Mouse (Mus musculus) forebrain, embryonic 11.5 days (tissue): ENCODE results near the gene Trim30b. TPM values are rescaled to one million over a fixed set of nuclear protein-coding genes. Genes with fewer than 3 reads are reported as not detected.

Source experiments
- ATAC-seq: fragments of 200-750 bp; cut with Nextera tagmentation; replicated peaks from 2 replicates; pipeline ENCODE4 v1.8.0; 2017; ENCODE audit warnings: moderate TSS enrichment; ENCODE audit not compliant: low FRiP score
- DNase-seq: peaks from one replicate; pipeline ENCODE4 v3.0.0-alpha.2; 2017; ENCODE audit warnings: low spot score
- H3K27ac ChIP-seq: fragments of 300-500 bp; sonication (generic); 2 replicates; pipeline ENCODE4 v1.5.1; 2014; ENCODE audit warnings: low read depth, low read length
- H3K27me3 ChIP-seq: fragments of 300-500 bp; sonication (generic); 2 replicates; pipeline ENCODE4 v1.6.1; 2014; ENCODE audit warnings: mild to moderate bottlenecking, low read length, mixed read lengths; ENCODE audit not compliant: control insufficient read depth, insufficient read depth
- H3K36me3 ChIP-seq: fragments of 300-500 bp; sonication (generic); 2 replicates; pipeline ENCODE4 v1.6.1; 2014; ENCODE audit warnings: mild to moderate bottlenecking, low read length, moderate library complexity, mixed read lengths; ENCODE audit not compliant: control insufficient read depth, insufficient read depth
- H3K4me1 ChIP-seq: fragments of 300-500 bp; sonication (generic); replicated peaks from 2 replicates; pipeline ENCODE4 v1.6.1; 2014; ENCODE audit warnings: low read length, mixed read lengths; ENCODE audit not compliant: control insufficient read depth, insufficient read depth
- H3K4me2 ChIP-seq: fragments of 300-500 bp; sonication (generic); 2 replicates; pipeline ENCODE4 v1.6.1; 2014; ENCODE audit warnings: low read depth, mild to moderate bottlenecking, low read length, moderate library complexity, mixed read lengths; ENCODE audit not compliant: severe bottlenecking
- H3K4me3 ChIP-seq: fragments of 300-500 bp; sonication (generic); 2 replicates; pipeline ENCODE4 v1.5.1; 2014; ENCODE audit warnings: low read depth, low read length
- H3K9ac ChIP-seq: fragments of 300-500 bp; sonication (generic); 2 replicates; pipeline ENCODE4 v1.6.1; 2014; ENCODE audit warnings: low read length
- H3K9me3 ChIP-seq: fragments of 300-500 bp; sonication (generic); 2 replicates; pipeline ENCODE4 v1.6.1; 2016; ENCODE audit warnings: low read length, mixed read lengths; ENCODE audit not compliant: control insufficient read depth
- WGBS: fragments of 180-500 bp; shearing (Covaris S2); extraction: QIAGEN DNeasy Blood & Tissue Kit; methylation state at CpG from one replicate; pipeline ENCODE4 v1.1.7; 2014; 5-methylcytosine and 5-hydroxymethylcytosine counted together
- polyA plus RNA-seq: library from polyadenylated mRNA; unstranded; fragments of >200 nt; fragmentation: Nextera tagmentation; extraction: Ambion mirVana; gene quantifications from 2 replicates; pipeline ENCODE4 v1.2.1, GENCODE M21; 2014

The Trim30b gene
- not detected in 2 replicates for polyA plus RNA-seq

DNA sequence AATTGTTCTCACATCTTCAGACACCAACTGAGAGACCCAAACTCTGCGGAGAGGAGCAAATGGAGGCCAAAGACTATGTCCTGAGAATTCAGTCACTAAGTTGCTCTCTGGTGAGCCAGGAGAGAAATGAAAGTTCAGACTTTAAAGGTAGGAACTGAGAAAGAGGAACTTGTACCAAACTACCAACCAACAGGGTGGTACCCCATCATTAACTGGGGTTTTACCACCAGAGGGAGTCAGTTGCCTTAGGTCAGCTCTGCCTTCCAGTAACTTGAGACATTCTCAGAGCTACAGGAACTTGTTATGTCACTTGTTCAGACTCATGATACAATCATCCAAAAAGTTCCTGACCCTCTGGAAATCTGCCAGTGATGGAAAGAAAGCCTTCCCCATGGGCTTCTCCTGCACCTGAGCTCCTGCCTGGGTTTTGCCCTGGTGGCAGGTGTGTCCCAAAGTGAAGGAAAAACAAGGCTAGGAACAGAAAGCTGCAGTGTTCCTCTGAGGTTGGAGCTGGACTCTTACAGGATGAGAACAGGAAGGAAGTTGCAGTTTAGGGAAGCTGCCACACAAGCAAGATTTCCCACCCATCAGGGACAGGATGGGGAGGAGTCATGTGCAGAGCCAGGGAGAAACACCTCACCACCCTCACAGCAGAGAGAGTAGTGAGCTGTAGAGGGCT is at the start of gene Trim30b:
TSS of gene Trim30b (minus strand) at position 149 of the 679 bp plus-strand sequence.
- H3K4me2 ChIP-seq, result no peak within 1 kb of the TSS
- WGBS, result 67% methylated on average over 1 of the region's 1 CpGs
- no peaks in the 10 kb centered on the region for H3K4me1 ChIP-seq
- no peaks in the 10 kb centered on the region for H3K27me3 ChIP-seq
- ATAC-seq (no peak), DNase-seq (no peak)
- no peak within 1 kb of the TSS for H3K4me3 ChIP-seq
- H3K9ac ChIP-seq, result no peak within 1 kb of the TSS
- H3K36me3 ChIP-seq, result no peaks in the 10 kb centered on the region
- H3K9me3 ChIP-seq, result no peaks in the 10 kb centered on the region
- H3K27ac ChIP-seq, result no peak within 1 kb of the TSS

DNA sequence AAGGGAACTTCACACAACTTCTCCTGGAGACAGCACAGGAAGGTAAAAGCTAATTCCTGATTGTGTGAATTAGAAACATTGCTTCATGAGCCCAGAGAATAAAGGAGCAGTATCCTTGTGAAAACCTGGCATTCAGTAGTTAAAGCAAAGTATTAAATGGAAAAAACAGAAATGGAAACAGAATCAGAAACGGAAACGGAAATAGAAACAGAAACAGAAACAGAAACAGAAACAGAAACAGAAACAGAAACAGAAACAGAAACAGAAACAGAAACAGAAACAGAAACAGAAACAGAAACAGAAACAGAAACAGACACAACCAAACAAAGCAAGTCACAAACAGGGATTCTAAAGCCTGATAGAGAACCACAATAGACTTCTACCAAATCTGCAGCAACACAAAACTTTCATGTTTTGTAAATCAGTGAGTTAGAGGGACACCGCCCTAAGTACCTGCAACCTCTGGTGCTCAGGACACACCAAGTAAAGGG is 34.8 kb upstream of the Trim30b start:
- no peak for DNase-seq
- WGBS, result 94% methylated on average over 3 of the region's 3 CpGs
- ATAC-seq, result no peak

DNA sequence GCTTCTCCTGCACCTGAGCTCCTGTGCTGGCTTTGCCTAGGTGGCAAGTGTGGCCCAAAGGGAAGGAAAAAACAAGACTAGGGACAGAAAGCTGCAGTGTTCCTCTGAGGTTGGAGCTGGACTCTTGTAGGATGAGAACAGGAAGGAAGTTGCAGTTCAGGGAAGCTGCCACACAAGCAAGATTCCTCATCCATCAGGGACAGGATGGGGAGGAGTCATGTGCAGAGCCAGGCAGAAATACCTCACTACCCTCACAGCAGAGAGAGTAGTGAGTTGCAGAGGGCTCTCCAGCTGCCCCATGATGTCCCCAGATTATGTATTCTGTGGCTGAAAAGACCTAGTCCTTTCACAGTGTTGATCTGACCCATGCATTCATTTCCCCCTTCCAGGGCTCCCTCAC is 31.5 kb upstream of the Trim30b start:
- no peak overlapping the region for H3K27ac ChIP-seq
- no peaks in the 10 kb centered on the region for H3K27me3 ChIP-seq
- no peak overlapping the region for H3K4me3 ChIP-seq
- H3K4me2 ChIP-seq, result no peak overlapping the region
- no peaks in the 10 kb centered on the region for H3K36me3 ChIP-seq
- H3K9ac ChIP-seq, result no peak overlapping the region
- no peak for ATAC-seq
- H3K4me1 ChIP-seq, result no peaks in the 10 kb centered on the region
- no peaks in the 10 kb centered on the region for H3K9me3 ChIP-seq
- DNase-seq, result no peak

More for the DNA sequence above, 34.8 kb upstream of the Trim30b start:
- no peak overlapping the region for H3K9ac ChIP-seq
- H3K36me3 ChIP-seq, result no peaks in the 10 kb centered on the region
- H3K4me3 ChIP-seq, result no peak overlapping the region
- H3K27me3 ChIP-seq, result no peaks in the 10 kb centered on the region
- H3K4me1 ChIP-seq, result no peaks in the 10 kb centered on the region
- no peaks in the 10 kb centered on the region for H3K9me3 ChIP-seq
- no peak overlapping the region for H3K27ac ChIP-seq
- no peak overlapping the region for H3K4me2 ChIP-seq

DNA sequence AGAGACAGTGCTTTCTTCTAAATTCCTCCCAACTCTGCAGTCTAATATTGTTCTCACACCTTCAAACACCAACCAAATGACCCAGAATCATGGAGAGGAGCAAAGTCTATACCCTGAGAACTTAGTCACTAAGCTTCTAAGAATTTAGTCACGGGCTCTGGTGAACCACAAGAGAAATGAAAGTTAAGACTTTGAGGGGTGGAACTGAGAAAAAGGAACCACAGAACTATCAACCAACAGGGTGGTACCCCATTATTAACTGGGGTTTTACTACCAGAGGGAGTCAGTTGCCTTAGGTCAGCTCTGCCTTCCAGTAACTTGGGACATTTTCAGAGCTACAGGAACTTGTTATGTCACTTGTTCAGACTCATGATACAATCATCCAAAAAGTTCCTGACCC is 31.0 kb upstream of the Trim30b start, which contains the start of gene Trim30c:
TSS of gene Trim30c (minus strand) at position 140 of the 400 bp plus-strand sequence.
- Histone ChIP-seq H3K4me3 (no peak within 1 kb of the TSS), H3K9ac (no peak within 1 kb of the TSS), H3K36me3 (no peaks in the 10 kb centered on the region), H3K4me1 (no peaks in the 10 kb centered on the region), H3K27ac (no peak within 1 kb of the TSS), H3K27me3 (no peaks in the 10 kb centered on the region), H3K4me2 (no peak within 1 kb of the TSS), H3K9me3 (no peaks in the 10 kb centered on the region)
- WGBS, result 82% methylated on average over 1 of the region's 1 CpGs
- ATAC-seq, result no peak
- DNase-seq, result no peak

DNA sequence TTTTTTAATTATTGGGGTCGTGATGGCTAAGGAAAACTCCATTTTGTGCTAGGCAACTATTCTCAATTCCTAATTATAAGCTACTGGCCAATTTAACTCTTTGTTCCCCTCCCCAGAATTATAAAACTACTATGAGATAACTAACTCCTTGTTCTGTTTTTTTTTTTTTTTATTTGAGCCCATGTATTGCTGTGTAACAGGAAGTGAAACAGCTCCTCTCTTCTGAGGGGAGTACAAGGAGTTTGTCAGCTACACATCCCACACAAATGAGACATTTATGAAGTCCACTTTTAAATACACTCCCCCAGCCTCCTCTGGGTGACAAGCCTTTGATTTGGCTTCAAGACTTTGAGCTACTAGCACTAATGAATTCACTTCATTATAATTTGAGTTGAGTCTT is 28.8 kb upstream of the Trim30b start:
- Histone ChIP-seq H3K9me3 (no peaks in the 10 kb centered on the region), H3K4me1 (no peaks in the 10 kb centered on the region)

DNA sequence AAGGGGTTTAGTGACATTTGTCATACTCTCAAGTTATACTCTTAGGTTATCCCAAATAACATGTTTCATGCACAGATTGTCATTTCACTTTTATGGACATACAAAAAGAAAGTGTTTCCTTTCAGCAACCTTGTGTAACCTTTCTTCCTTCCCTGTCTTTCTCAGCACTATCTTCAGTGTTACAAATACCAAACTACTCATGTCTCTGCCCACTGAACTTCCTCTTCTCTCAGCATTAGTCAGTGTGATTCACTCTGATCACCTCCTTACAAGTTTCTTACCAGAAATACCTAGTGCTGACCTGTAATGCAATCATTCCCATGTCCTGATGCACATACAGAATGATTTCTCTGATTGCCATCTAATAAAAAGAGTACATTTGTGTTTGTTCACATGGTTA is 3.3 kb downstream of the Trim30b start:
- no peak for DNase-seq
- Histone ChIP-seq H3K27me3 (no peaks in the 10 kb centered on the region), H3K9me3 (no peaks in the 10 kb centered on the region), H3K4me3 (no peak overlapping the region), H3K4me2 (no peak overlapping the region), H3K27ac (no peak overlapping the region), H3K4me1 (no peaks in the 10 kb centered on the region), H3K9ac (no peak overlapping the region), H3K36me3 (no peaks in the 10 kb centered on the region)
- no peak for ATAC-seq

More for the DNA sequence above, 28.8 kb upstream of the Trim30b start:
- Histone ChIP-seq H3K4me3 (no peak overlapping the region), H3K4me2 (no peak overlapping the region), H3K27me3 (no peaks in the 10 kb centered on the region), H3K9ac (no peak overlapping the region), H3K27ac (no peak overlapping the region), H3K36me3 (no peaks in the 10 kb centered on the region)
- DNase-seq (no peak), ATAC-seq (no peak)
- WGBS, result 60% methylated on average over 1 of the region's 1 CpGs

DNA sequence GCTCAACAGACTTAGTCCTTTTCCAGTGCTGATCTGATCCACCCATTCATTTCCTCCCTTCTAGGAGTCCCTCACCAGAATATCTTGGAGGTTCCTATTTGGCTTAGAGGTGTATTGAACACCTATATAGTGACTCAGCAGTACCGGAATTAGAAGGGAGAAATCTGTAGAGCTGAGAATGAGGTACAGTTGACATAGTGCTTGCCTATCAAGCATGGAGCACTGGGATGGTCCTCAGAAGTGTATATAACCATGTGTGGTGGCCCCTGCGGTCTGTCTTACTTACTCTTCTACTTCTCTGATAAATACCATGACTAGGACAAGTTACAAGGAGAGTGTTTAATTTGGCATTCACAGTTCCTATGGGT is 16.1 kb downstream of the Trim30b start:
- H3K4me1 ChIP-seq, result no peaks in the 10 kb centered on the region; the same call in 1 of the 2 replicates
- 75% methylated on average over 2 of the region's 2 CpGs for whole genome bisulfite sequencing
- no peak for ATAC-seq
- no peak overlapping the region for H3K27ac ChIP-seq
- no peak overlapping the region for H3K4me3 ChIP-seq
- no peak for DNase-seq
- H3K9ac ChIP-seq, result no peak overlapping the region
- no peaks in the 10 kb centered on the region for H3K36me3 ChIP-seq
- no peaks in the 10 kb centered on the region for H3K9me3 ChIP-seq
- no peaks in the 10 kb centered on the region for H3K27me3 ChIP-seq
- H3K4me2 ChIP-seq, result no peak overlapping the region

DNA sequence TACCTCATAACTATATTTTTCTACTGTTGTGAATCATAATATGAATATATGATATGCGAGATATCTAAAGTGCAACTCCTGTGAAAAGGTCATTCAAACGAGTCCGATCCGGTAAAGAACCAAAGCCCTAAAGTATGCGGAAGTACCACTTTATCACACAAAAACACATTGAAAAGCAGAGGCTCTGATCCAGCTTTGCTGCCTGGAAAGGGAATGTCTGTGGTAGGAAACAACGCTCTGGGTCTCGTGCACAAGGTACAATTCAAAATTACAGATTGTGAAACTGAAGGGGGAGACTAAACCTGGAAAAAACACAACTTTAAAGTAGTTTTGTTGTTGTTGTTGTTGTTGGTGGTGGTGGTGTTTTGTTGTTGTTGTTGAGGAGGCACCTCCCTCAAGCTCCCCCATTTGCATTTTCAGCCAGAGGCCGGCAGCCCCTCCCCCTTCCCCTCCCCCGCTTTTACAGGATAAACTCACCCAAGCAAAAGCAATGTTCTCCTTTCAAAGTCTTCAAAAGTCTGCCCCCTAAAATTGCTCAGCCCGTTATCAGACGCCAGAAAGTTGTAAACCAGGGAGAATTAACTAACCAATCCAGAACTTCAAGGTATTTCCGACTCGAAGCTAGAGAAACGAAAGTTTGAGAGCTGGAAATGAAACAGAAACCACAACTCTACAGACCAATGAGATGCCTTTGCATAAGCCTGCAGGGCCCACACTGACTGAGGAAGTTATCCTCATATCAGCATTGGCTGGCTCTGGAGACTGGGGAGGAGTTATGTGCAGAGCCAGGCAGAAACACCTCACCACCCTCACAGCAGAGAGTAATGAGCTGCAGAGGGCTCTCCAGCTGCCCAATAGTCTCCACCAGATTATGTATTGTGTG is 16.7 kb downstream of the Trim30b start, which contains the start of gene Trim12c:
TSS of gene Trim12c (minus strand) at position 646 of the 883 bp plus-strand sequence.
- ATAC-seq, result peak; percentile 97
- Histone ChIP-seq H3K27ac (no peak within 1 kb of the TSS), H3K36me3 (no peaks in the 10 kb centered on the region), H3K9ac (no peak within 1 kb of the TSS; the same call in 1 of the 2 replicates), H3K4me3 (peak within 1 kb of the TSS; percentile 25; the same call in 1 of the 2 replicates), H3K27me3 (no peaks in the 10 kb centered on the region), H3K4me2 (peak within 1 kb of the TSS; percentile 45), H3K4me1 (no peaks in the 10 kb centered on the region; the same call in 1 of the 2 replicates), H3K9me3 (no peaks in the 10 kb centered on the region)
- WGBS, result 10% methylated on average over 14 of the region's 14 CpGs
- peak; percentile 71 for DNase-seq
